Mouse (Mus musculus): ENCODE measurements at regions not wholly inside any gene's neighbourhood (a gene's known extent, or its start where the extent isn't known, plus 50 kb on each side); places are given as distances from the start of the nearest gene placed in this dataset.

- TF ChIP-seq CTCF (conservative IDR thresholded peaks at IDR 0.05) = no peak
- DNase-seq (ENCODE audit: low spot score in 2 of 2) = no peak
- no peak overlapping the region for H3K27ac ChIP-seq
- H3K4me3 ChIP-seq = no peak overlapping the region
Measured at GRCm38 (mm10) chr2:113903006-113903545, 54.6 kb upstream of the Arhgap11a start.

GRCm38 (mm10) chr2:113902406-113902805 lies 53.9 kb upstream of the Arhgap11a start:
- no peak overlapping the region for H3K27ac ChIP-seq
- DNase-seq (ENCODE audit: low spot score in 2 of 2) = no peak
- H3K4me3 ChIP-seq = no peak overlapping the region
- TF ChIP-seq CTCF (conservative IDR thresholded peaks at IDR 0.05) = no peak

GRCm38 (mm10) chr2:113900496-113900895 lies 52.0 kb upstream of the Arhgap11a start:
- no peak for TF ChIP-seq CTCF (conservative IDR thresholded peaks at IDR 0.05)
- no peak overlapping the region for H3K4me3 ChIP-seq
- no peak overlapping the region for H3K27ac ChIP-seq
- no peak for DNase-seq (ENCODE audit: low spot score in 2 of 2)

GRCm38 (mm10) chr2:113898747-113899146 lies 50.3 kb upstream of the Arhgap11a start:
- no peak for TF ChIP-seq CTCF (conservative IDR thresholded peaks at IDR 0.05)
- Histone ChIP-seq H3K4me3 (no peak overlapping the region), H3K27ac (no peak overlapping the region)
- DNase-seq (ENCODE audit: low spot score in 2 of 2) = no peak

Data from layer of hippocampus, adult 2 months (tissue).